Mouse (Mus musculus) forebrain, embryonic 14.5 days (tissue): Measurements from ENCODE around the gene Nudt1. TPM values are rescaled to one million over a fixed set of nuclear protein-coding genes. Genes with fewer than 3 reads are reported as not detected.

Experiments
- ATAC-seq: fragments of 200-750 bp; cut with Nextera tagmentation; 2 replicates; pipeline ENCODE4 v1.8.0; 2017; ENCODE audit warnings: mild to moderate bottlenecking, moderate library complexity
- DNase-seq: peaks from one replicate; pipeline ENCODE4 v3.0.0-alpha.2; 2015; ENCODE audit warnings: low spot score
- H3K27ac ChIP-seq: fragments of 300-500 bp; sonication (generic); 2 replicates; pipeline ENCODE4 v1.5.1; 2014; ENCODE audit warnings: low read depth, mild to moderate bottlenecking, control low read depth, low read length, moderate library complexity
- H3K27me3 ChIP-seq: fragments of 300-500 bp; sonication (generic); replicated peaks from 2 replicates; pipeline ENCODE4 v1.6.1; 2014; ENCODE audit warnings: low read length, control low read depth, mixed read lengths; ENCODE audit not compliant: control insufficient read depth, insufficient read depth
- H3K36me3 ChIP-seq: fragments of 300-500 bp; sonication (generic); 2 replicates; pipeline ENCODE4 v1.6.1; 2014; ENCODE audit warnings: low read length, control low read depth; ENCODE audit not compliant: control insufficient read depth, insufficient read depth
- H3K4me1 ChIP-seq: fragments of 300-500 bp; sonication (generic); 2 replicates; pipeline ENCODE4 v1.6.1; 2014; ENCODE audit warnings: antibody characterized with exemption, low read length, control low read depth; ENCODE audit not compliant: control insufficient read depth, insufficient read depth
- H3K4me2 ChIP-seq: fragments of 300-500 bp; sonication (generic); 2 replicates; pipeline ENCODE4 v1.6.1; 2014; ENCODE audit warnings: mild to moderate bottlenecking, control low read depth, low read length
- H3K4me3 ChIP-seq: fragments of 300-500 bp; sonication (generic); 2 replicates; pipeline ENCODE4 v1.5.1; 2014; ENCODE audit warnings: low read depth, low read length, control low read depth
- H3K9ac ChIP-seq: fragments of 300-500 bp; sonication (generic); 2 replicates; pipeline ENCODE4 v1.6.1; 2014; ENCODE audit warnings: mild to moderate bottlenecking, low read length, control low read depth, moderate library complexity
- H3K9me3 ChIP-seq: fragments of 300-500 bp; sonication (generic); replicated peaks from 2 replicates; pipeline ENCODE4 v1.6.1; 2016; ENCODE audit warnings: low read length, control low read depth, mixed read lengths; ENCODE audit not compliant: control insufficient read depth
- WGBS: fragments of 180-500 bp; shearing (Covaris S2); extraction: QIAGEN DNeasy Blood & Tissue Kit; methylation state at CpG from one replicate; pipeline ENCODE4 v1.1.7; 2014; 5-methylcytosine and 5-hydroxymethylcytosine counted together
- polyA plus RNA-seq: library from polyadenylated mRNA; unstranded; fragments of >200 nt; fragmentation: Nextera tagmentation; extraction: Ambion mirVana; gene quantifications from 2 replicates; pipeline ENCODE4 v1.2.1, GENCODE M21; 2014

Gene Nudt1
- polyA plus RNA-seq, 1 experiment from 2014 or later, result 24.5 TPM

GRCm38 (mm10) chr5:140370446-140371254, 49.2 kb downstream of the Nudt1 start:
- 87% methylated on average over 6 of the region's 6 CpGs for WGBS
- Histone ChIP-seq H3K27me3 (no peaks in the 10 kb centered on the region), H3K9me3 (no peaks in the 10 kb centered on the region), H3K36me3 (no peaks in the 10 kb centered on the region), H3K4me1 (no peaks in the 10 kb centered on the region), H3K4me2 (no peak overlapping the region), H3K27ac (no peak overlapping the region), H3K9ac (no peak overlapping the region), H3K4me3 (no peak overlapping the region)
- no peak for DNase-seq
- ATAC-seq, result no peak

DNA sequence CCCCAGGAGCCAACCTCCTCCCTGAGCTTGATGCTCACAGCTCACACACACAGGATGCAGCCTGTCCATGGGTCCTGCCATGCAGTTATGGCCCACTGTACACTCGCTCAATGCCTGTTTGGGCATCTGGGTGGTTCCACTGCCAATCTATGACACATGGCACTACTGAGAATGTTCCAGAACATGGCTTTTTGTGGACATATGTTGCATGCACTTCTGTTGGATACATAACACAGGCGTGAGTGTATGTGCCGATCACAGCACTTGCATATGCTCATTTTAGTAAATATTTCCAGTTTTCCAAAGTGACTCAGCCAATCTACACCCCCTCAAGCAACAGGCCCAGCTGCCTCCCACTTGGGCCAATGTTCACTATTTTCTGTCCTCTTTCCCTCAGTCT, 50.2 kb downstream of the Nudt1 start:
- H3K9ac ChIP-seq, result no peak overlapping the region
- WGBS, result 91% methylated on average over 3 of the region's 3 CpGs
- ATAC-seq (peak; percentile 46; the same call in 1 of the 2 replicates), DNase-seq (peak; percentile 69)
- no peaks in the 10 kb centered on the region for H3K4me1 ChIP-seq
- H3K36me3 ChIP-seq, result no peaks in the 10 kb centered on the region
- no peak overlapping the region for H3K4me2 ChIP-seq
- H3K9me3 ChIP-seq, result no peaks in the 10 kb centered on the region
- H3K27me3 ChIP-seq, result no peaks in the 10 kb centered on the region
- H3K27ac ChIP-seq, result no peak overlapping the region
- no peak overlapping the region for H3K4me3 ChIP-seq

GRCm38 (mm10) chr5:140373711-140374110, 52.3 kb downstream of the Nudt1 start:
- H3K9ac ChIP-seq, result no peak overlapping the region
- 96% methylated on average over 2 of the region's 2 CpGs for WGBS
- no peaks in the 10 kb centered on the region for H3K36me3 ChIP-seq
- H3K9me3 ChIP-seq, result no peaks in the 10 kb centered on the region
- no peak overlapping the region for H3K4me3 ChIP-seq
- H3K27ac ChIP-seq, result no peak overlapping the region
- DNase-seq (no peak), ATAC-seq (no peak)
- H3K4me1 ChIP-seq, result no peaks in the 10 kb centered on the region
- no peaks in the 10 kb centered on the region for H3K27me3 ChIP-seq
- no peak overlapping the region for H3K4me2 ChIP-seq

DNA sequence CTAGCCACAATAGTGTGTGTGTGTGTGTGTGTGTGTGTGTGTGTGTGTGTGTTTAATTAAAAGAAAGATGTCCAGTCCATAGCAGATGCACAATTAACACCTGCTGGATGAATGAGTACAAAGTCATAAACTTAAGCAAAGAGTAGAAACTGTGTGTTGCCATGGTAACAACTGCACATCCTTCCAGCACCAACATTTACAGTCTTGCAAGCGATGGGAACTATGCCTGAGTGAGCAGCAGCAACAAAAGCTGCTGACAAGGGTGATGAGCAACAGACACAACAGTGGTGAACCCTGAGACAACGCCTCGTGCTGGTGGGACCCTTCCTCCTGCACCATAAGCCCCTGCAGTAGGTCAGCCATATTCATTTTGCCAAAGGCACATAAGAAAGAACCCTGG, 52.8 kb downstream of the Nudt1 start:
- Histone ChIP-seq H3K4me2 (no peak overlapping the region), H3K27me3 (no peaks in the 10 kb centered on the region), H3K36me3 (no peaks in the 10 kb centered on the region), H3K27ac (no peak overlapping the region), H3K9ac (no peak overlapping the region), H3K4me3 (no peak overlapping the region), H3K4me1 (no peaks in the 10 kb centered on the region), H3K9me3 (no peaks in the 10 kb centered on the region)
- WGBS, result 30% methylated on average over 3 of the region's 3 CpGs
- ATAC-seq (no peak), DNase-seq (peak; percentile 42)

DNA sequence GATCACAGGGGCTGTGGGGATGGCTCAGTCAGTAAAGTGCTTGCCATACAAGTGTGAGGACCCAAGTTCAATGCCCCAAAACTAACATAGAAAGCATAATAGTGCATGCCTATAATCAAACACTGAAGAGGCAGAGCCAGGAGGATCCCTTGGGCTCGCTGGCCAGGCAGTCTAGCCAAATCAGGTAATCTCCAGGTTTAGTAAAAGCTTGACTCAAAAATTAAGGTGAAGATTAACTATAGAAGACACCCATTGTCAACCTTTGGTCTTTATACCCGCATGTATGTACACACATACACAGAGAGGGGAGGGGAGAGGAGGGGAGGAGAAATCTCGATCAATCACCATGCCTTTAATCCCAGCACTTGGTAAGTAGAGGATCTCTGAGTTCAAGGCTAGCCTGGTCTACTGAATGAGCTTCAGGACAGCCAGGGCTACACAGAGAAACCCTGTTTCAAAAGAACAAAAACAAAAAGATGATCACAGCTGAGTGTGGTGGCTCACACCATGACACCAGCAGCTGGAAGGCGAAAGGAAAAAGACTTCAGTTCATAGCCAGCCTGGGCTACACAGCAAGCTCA, 53.9 kb downstream of the Nudt1 start:
- Histone ChIP-seq H3K27me3 (no peaks in the 10 kb centered on the region), H3K9me3 (no peaks in the 10 kb centered on the region), H3K27ac (no peak overlapping the region), H3K36me3 (no peaks in the 10 kb centered on the region), H3K4me3 (no peak overlapping the region), H3K4me1 (no peaks in the 10 kb centered on the region), H3K9ac (no peak overlapping the region), H3K4me2 (no peak overlapping the region)
- 89% methylated on average over 4 of the region's 4 CpGs for WGBS
- DNase-seq (no peak), ATAC-seq (no peak)

DNA sequence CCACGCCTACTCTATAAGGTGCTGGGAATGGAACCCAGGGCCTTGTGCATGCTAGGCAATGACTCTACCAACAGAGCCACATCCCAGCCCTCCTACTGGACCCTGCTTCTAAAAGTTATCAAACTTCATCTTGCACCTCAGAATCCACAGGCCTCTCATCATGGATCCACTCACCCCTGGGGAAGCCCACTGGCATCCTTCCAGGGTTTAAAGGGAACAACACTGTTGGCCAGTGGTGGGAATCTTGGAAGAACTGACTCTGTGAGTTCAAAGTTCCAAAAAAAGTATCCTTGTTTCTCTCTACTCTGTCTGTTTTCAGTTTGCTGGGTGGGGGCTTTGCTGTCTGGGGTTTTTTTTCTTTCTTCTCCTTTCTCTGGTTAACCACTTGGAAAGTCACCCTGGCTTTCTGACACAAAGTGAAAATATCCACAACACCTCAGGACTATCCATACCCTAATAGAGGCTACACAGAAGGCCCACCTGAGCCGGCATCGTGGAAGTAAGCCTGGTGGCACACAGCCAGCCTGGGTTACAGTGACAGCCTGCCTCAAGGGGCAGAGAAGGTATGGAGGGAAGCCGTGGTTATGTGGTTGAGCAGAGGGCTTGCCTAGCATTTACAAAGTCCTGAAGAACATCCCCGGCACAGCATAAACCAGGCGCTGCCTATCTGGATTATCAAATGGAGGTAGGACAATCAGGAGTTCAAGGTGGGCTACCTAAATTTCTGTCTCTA, 56.8 kb downstream of the Nudt1 start:
- Histone ChIP-seq H3K4me2 (no peak overlapping the region), H3K4me3 (no peak overlapping the region), H3K9ac (no peak overlapping the region), H3K36me3 (no peaks in the 10 kb centered on the region), H3K9me3 (no peaks in the 10 kb centered on the region), H3K27ac (no peak overlapping the region), H3K27me3 (no peaks in the 10 kb centered on the region), H3K4me1 (no peaks in the 10 kb centered on the region)
- DNase-seq (no peak), ATAC-seq (no peak)
- WGBS, result 94% methylated on average over 6 of the region's 6 CpGs

GRCm38 (mm10) chr5:140379299-140379698, 57.8 kb downstream of the Nudt1 start:
- no peak overlapping the region for H3K4me3 ChIP-seq
- no peaks in the 10 kb centered on the region for H3K36me3 ChIP-seq
- DNase-seq, result no peak
- H3K4me2 ChIP-seq, result no peak overlapping the region
- ATAC-seq, result no peak
- no peak overlapping the region for H3K9ac ChIP-seq
- no peaks in the 10 kb centered on the region for H3K27me3 ChIP-seq
- no peaks in the 10 kb centered on the region for H3K9me3 ChIP-seq
- H3K4me1 ChIP-seq, result no peaks in the 10 kb centered on the region
- 81% methylated on average over 6 of the region's 6 CpGs for WGBS
- H3K27ac ChIP-seq, result no peak overlapping the region

GRCm38 (mm10) chr5:140381156-140381555, 59.7 kb downstream of the Nudt1 start:
- H3K4me2 ChIP-seq, result no peak overlapping the region
- H3K36me3 ChIP-seq, result no peaks in the 10 kb centered on the region
- H3K9me3 ChIP-seq, result no peaks in the 10 kb centered on the region
- no peak for ATAC-seq
- H3K27ac ChIP-seq, result no peak overlapping the region
- no peak overlapping the region for H3K4me3 ChIP-seq
- no peak for DNase-seq
- H3K4me1 ChIP-seq, result no peaks in the 10 kb centered on the region
- 95% methylated on average over 7 of the region's 7 CpGs for WGBS
- H3K27me3 ChIP-seq, result no peaks in the 10 kb centered on the region
- H3K9ac ChIP-seq, result no peak overlapping the region

GRCm38 (mm10) chr5:140382688-140383087, 61.2 kb downstream of the Nudt1 start:
- H3K9ac ChIP-seq, result no peak overlapping the region
- H3K4me1 ChIP-seq, result peaks cover under 1% of the 10 kb centered on the region
- DNase-seq (no peak), ATAC-seq (no peak)
- H3K36me3 ChIP-seq, result no peaks in the 10 kb centered on the region
- 94% methylated on average over 6 of the region's 6 CpGs for WGBS
- H3K4me3 ChIP-seq, result no peak overlapping the region
- no peak overlapping the region for H3K27ac ChIP-seq
- H3K4me2 ChIP-seq, result no peak overlapping the region
- no peaks in the 10 kb centered on the region for H3K9me3 ChIP-seq
- H3K27me3 ChIP-seq, result no peaks in the 10 kb centered on the region
